Mouse (Mus musculus) kidney, embryonic 16.5 days (tissue): Measurements from ENCODE around the gene Csta1. TPM values are rescaled to one million over a fixed set of nuclear protein-coding genes. Genes with fewer than 3 reads are reported as not detected.
A peak's percentile ranks its signal among the peaks of the same experiment; 100 is the strongest.
"Not testable (repeated sequence)": the region's sequence is repeated elsewhere in the genome, so short reads cannot be mapped to it uniquely, and the experiment has no call there.

Source experiments
- ATAC-seq: fragments of 200-750 bp; cut with Nextera tagmentation; 2 replicates; pipeline ENCODE4 v1.8.0; 2017; ENCODE audit warnings: moderate TSS enrichment; ENCODE audit not compliant: low FRiP score, low TSS enrichment
- H3K27ac ChIP-seq: fragments of 300-500 bp; sonication (generic); 2 replicates; pipeline ENCODE4 v1.5.1; 2014; ENCODE audit warnings: low read length
- H3K27me3 ChIP-seq: fragments of 300-500 bp; sonication (generic); 2 replicates; pipeline ENCODE4 v1.6.1; 2014; ENCODE audit warnings: low read length, control low read depth, mixed read lengths; ENCODE audit not compliant: insufficient read depth
- H3K36me3 ChIP-seq: fragments of 300-500 bp; sonication (generic); 2 replicates; pipeline ENCODE4 v1.6.1; 2014; ENCODE audit warnings: low read length, control low read depth, mixed read lengths; ENCODE audit not compliant: insufficient read depth
- H3K4me1 ChIP-seq: fragments of 300-500 bp; sonication (generic); 2 replicates; pipeline ENCODE4 v1.6.1; 2014; ENCODE audit warnings: low read length, control low read depth, mixed read lengths; ENCODE audit not compliant: insufficient read depth
- H3K4me2 ChIP-seq: fragments of 300-500 bp; sonication (generic); replicated peaks from 2 replicates; pipeline ENCODE4 v1.6.1; 2014; ENCODE audit warnings: low read depth, low read length
- H3K4me3 ChIP-seq: fragments of 300-500 bp; sonication (generic); 2 replicates; pipeline ENCODE4 v1.5.1; 2014; ENCODE audit warnings: mild to moderate bottlenecking, low read length
- H3K9ac ChIP-seq: fragments of 300-500 bp; sonication (generic); replicated peaks from 2 replicates; pipeline ENCODE4 v1.6.1; 2014; ENCODE audit warnings: low read length
- H3K9me3 ChIP-seq: fragments of 300-500 bp; sonication (generic); 2 replicates; pipeline ENCODE4 v1.6.1; 2016; ENCODE audit warnings: low read length, control low read depth
- WGBS: fragments of 180-500 bp; shearing (Covaris S2); extraction: QIAGEN DNeasy Blood & Tissue Kit; methylation state at CpG from one replicate; pipeline ENCODE4 v1.1.7; 2014; 5-methylcytosine and 5-hydroxymethylcytosine counted together
- polyA plus RNA-seq: library from polyadenylated mRNA; unstranded; fragments of >200 nt; fragmentation: Nextera tagmentation; extraction: Ambion mirVana; gene quantifications from 2 replicates; pipeline ENCODE4 v1.2.1, GENCODE M21; 2015

Csta1 gene
- polyA plus RNA-seq, 1 experiment from 2014 or later = 0.05 TPM

GRCm38 (mm10) chr16:36101526-36101925, 29.5 kb downstream of the Csta1 start:
- WGBS = 95% methylated on average over 1 of the region's 1 CpGs
- H3K27me3 ChIP-seq = no peaks in the 10 kb centered on the region
- no peak overlapping the region for H3K4me3 ChIP-seq
- H3K9ac ChIP-seq = no peak overlapping the region
- no peaks in the 10 kb centered on the region for H3K4me1 ChIP-seq
- H3K4me2 ChIP-seq = no peak overlapping the region
- no peak overlapping the region for H3K27ac ChIP-seq
- H3K36me3 ChIP-seq = no peaks in the 10 kb centered on the region
- H3K9me3 ChIP-seq = peaks cover 4% of the 10 kb centered on the region; the same call in 1 of the 2 replicates
- ATAC-seq = no peak

DNA sequence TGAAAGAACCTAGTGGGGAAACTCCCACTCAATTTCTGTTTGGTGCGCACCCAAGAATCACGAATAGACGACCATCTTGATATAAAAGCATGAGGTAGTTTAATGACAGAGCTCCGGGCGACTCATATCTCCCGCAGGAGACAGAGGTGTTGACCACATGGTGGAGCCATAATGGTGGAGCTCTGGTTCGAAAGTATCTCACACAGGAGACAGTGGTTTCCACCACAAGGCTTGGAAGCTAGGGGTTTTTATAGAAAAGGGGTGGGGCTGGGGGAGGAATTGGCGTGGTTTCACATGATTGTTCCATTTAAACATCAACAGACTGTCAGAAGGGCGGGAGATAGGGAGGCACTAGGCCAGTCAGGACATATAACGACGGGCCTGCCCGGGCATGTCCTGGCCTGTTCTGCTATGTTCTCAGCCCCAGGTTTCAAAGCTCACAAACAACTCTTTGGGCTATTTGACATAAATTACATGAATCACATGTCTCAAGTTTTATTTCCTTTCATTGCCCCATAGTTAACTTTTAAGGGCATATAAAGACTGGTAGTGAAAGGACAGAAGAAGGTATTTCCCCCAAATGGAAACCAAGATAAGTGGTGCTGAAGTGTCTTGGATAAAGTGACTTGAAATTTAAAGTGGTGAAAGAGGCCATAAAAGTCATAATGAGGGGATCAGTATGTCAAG, 33.1 kb downstream of the Csta1 start:
- H3K27me3 ChIP-seq, H3K4me1 ChIP-seq, H3K9ac ChIP-seq, H3K9me3 ChIP-seq, H3K36me3 ChIP-seq, H3K4me3 ChIP-seq, ATAC-seq, H3K27ac ChIP-seq, H3K4me2 ChIP-seq: not testable (repeated sequence)
- WGBS = 91% methylated on average over 11 of the region's 12 CpGs

DNA sequence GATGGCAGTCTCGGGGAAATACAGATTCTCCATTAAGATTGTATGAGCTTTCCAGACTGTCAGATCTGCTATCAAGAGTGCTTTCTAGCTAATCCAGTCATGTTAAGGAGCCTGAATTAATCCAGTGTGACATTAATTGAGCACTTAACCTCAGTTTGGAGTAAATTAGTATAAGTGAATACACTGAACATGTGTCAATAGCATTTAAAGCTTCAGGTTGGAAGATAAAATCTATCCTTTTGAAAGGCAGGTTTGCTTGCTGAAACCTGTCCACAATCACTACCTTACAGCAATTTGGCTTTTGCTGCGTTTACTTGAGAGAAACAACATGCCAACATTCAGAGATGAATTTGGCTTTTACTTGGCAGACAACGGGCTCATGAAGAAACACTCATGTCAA, 37.0 kb downstream of the Csta1 start:
- H3K27ac ChIP-seq = no peak overlapping the region
- no peak for ATAC-seq
- no peaks in the 10 kb centered on the region for H3K4me1 ChIP-seq
- peaks cover 7% of the 10 kb centered on the region; the same call in 1 of the 2 replicates for H3K36me3 ChIP-seq
- 87% methylated on average over 3 of the region's 3 CpGs for WGBS
- no peak overlapping the region for H3K9ac ChIP-seq
- H3K4me3 ChIP-seq = no peak overlapping the region
- H3K27me3 ChIP-seq = no peaks in the 10 kb centered on the region
- no peak overlapping the region for H3K4me2 ChIP-seq
- H3K9me3 ChIP-seq = no peaks in the 10 kb centered on the region

GRCm38 (mm10) chr16:36090785-36091509, 40.1 kb downstream of the Csta1 start:
- Histone ChIP-seq H3K9me3 (no peaks in the 10 kb centered on the region), H3K9ac (no peak overlapping the region), H3K27ac (no peak overlapping the region), H3K4me2 (no peak overlapping the region), H3K4me1 (no peaks in the 10 kb centered on the region), H3K4me3 (no peak overlapping the region), H3K36me3 (peaks cover 25% of the 10 kb centered on the region), H3K27me3 (no peaks in the 10 kb centered on the region)
- no peak for ATAC-seq
- 91% methylated on average over 11 of the region's 11 CpGs for WGBS

DNA sequence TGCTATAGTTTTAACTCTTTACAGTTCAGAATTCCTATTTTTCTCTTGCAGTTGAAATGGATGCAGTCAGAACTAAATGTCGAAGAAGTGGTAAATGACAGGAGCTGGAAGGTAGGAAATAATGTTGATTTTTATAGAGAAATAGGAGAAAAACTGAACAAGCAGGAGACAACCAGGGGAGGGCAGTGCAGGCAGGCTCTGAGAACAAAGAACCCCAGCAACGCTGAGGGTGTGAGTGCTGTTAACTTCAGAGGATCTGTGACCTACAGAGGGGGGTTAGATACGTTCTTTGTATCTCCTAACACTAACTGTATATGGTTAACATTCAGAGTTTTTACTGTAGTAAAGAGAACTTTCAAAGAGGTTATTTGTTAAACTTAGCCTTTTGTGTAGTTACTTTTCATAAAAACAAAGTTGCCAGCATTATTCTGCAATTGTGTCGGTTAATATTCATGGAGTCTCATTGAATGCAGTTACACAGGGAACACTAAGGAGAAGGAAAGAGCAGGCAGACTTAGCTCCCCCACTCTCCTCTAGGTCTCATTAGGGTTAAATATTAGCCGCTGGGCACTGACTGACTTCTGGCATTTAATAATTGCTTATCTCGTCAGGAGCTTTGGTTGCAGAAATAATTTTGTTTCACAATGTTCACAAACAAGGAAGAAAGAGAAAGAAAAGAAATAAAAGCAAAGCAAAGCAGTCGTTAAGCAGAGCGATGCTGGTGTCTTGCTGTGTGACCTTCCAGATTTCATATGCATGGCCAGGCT, 41.0 kb downstream of the Csta1 start:
- Histone ChIP-seq H3K27me3 (no peaks in the 10 kb centered on the region), H3K36me3 (peaks cover 25% of the 10 kb centered on the region), H3K9me3 (no peaks in the 10 kb centered on the region), H3K4me3 (no peak overlapping the region), H3K4me2 (no peak overlapping the region), H3K9ac (no peak overlapping the region), H3K4me1 (no peaks in the 10 kb centered on the region), H3K27ac (peak overlapping the region; percentile 28; the same call in 1 of the 2 replicates)
- 70% methylated on average over 8 of the region's 8 CpGs for WGBS
- no peak for ATAC-seq

- H3K27me3 ChIP-seq = no peaks in the 10 kb centered on the region
- H3K4me3 ChIP-seq = no peak overlapping the region
- no peaks in the 10 kb centered on the region for H3K9me3 ChIP-seq
- no peaks in the 10 kb centered on the region for H3K4me1 ChIP-seq
- H3K36me3 ChIP-seq = peaks cover 23% of the 10 kb centered on the region
- no peak overlapping the region for H3K27ac ChIP-seq
- 79% methylated on average over 7 of the region's 7 CpGs for WGBS
- H3K9ac ChIP-seq = no peak overlapping the region
- no peak for ATAC-seq
- H3K4me2 ChIP-seq = no peak overlapping the region
These were observed 42.0 kb downstream of the Csta1 start for GRCm38 (mm10) chr16:36089065-36089464.

DNA sequence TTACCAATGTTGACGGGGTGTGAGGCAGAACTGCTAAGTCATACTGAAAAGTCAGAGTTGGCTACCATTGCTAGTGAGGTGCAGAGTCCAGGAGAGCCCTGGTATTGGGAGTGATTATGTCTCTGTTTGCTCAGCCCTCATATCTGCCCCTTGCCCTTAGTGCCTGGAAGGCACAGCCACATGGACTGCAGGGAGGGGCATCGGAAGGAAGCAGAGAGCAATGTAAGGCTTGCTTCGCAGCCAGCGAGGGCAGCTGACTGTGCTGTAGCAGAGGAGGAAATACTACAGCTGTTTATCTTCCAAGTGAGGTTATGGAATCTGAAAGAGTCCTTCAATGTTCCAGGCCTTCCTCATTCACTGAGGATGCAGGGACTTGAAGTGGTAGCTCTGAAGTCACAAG, 43.2 kb downstream of the Csta1 start:
- no peak overlapping the region for H3K27ac ChIP-seq
- H3K4me2 ChIP-seq = no peak overlapping the region
- H3K27me3 ChIP-seq = no peaks in the 10 kb centered on the region
- no peak for ATAC-seq
- 77% methylated on average over 4 of the region's 4 CpGs for WGBS
- H3K4me3 ChIP-seq = no peak overlapping the region
- H3K36me3 ChIP-seq = peaks cover 29% of the 10 kb centered on the region
- H3K4me1 ChIP-seq = no peaks in the 10 kb centered on the region
- no peak overlapping the region for H3K9ac ChIP-seq
- no peaks in the 10 kb centered on the region for H3K9me3 ChIP-seq

- WGBS = 92% methylated on average over 3 of the region's 3 CpGs
- no peak overlapping the region for H3K4me2 ChIP-seq
- H3K4me3 ChIP-seq = no peak overlapping the region
- no peak overlapping the region for H3K9ac ChIP-seq
- no peak overlapping the region for H3K27ac ChIP-seq
- peaks cover 9% of the 10 kb centered on the region; the same call in 1 of the 2 replicates for H3K36me3 ChIP-seq
- no peaks in the 10 kb centered on the region for H3K9me3 ChIP-seq
- ATAC-seq = no peak
- no peaks in the 10 kb centered on the region for H3K27me3 ChIP-seq
- H3K4me1 ChIP-seq = no peaks in the 10 kb centered on the region
These were observed 51.1 kb downstream of the Csta1 start for GRCm38 (mm10) chr16:36079916-36080315.

- Histone ChIP-seq H3K9ac (no peak overlapping the region), H3K36me3 (no peaks in the 10 kb centered on the region), H3K4me2 (no peak overlapping the region), H3K27me3 (no peaks in the 10 kb centered on the region), H3K4me3 (no peak overlapping the region), H3K9me3 (no peaks in the 10 kb centered on the region), H3K27ac (no peak overlapping the region), H3K4me1 (peaks cover 9% of the 10 kb centered on the region)
- 95% methylated on average over 3 of the region's 3 CpGs for WGBS
- ATAC-seq = no peak
These were observed 56.3 kb downstream of the Csta1 start for GRCm38 (mm10) chr16:36074772-36075171.
